Mouse (Mus musculus) kidney, adult 2 months (tissue): Measurements from ENCODE around the gene Pgm2l1.

Experiments
- CTCF ChIP-seq: fragments of 200-500 bp; conservative IDR thresholded peaks from 2 replicates; pipeline ENCODE4 v1.5.1; 2011; ENCODE audit warnings: low read depth, mild to moderate bottlenecking, control low read depth, low read length, moderate library complexity, mixed read lengths; ENCODE audit not compliant: insufficient read depth, insufficient read length
- POLR2A ChIP-seq: fragments of 200-500 bp; IDR thresholded peaks from one replicate; pipeline ENCODE4 v1.6.1; 2011; ENCODE audit warnings: low read depth, low read length, control low read depth

- TF ChIP-seq POLR2A (no peak), CTCF (no peak)
These were observed 82.5 kb downstream of the Pgm2l1 start for GRCm38 (mm10) chr7:100309679-100310078.
